Mouse (Mus musculus) CD8-positive naive resting alpha-beta T cell, adult 2 months (primary cell): ENCODE measurements around the gene Tuba3b.

Experiments
- DNase-seq, 2 experiments: peaks; one replicate each; pipeline ENCODE4 v3.0.0; 2022; ENCODE audit warnings: low read depth in 2 of 2, low spot score in 2 of 2

Tuba3b gene

DNA sequence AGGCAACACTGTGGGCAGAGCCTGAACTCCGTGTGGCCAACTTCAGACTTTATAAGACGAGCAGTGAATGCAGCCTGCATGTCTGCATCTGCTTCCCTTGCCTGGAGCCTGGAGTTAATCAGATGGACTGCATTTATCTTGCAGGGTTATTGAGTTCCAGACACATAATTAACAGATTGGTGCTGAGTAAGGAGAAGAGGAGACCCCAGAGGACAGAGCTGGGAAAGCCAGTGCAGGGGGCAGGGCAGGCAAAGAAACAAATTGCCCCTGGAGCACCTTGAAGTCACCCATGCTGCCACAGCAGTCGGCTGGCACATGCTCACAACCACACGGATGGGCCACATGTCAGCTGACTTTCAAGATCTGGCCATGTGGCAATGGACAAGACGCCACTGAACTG lies 48.7 kb downstream of the Tuba3b start:
- no peak for DNase-seq

DNA sequence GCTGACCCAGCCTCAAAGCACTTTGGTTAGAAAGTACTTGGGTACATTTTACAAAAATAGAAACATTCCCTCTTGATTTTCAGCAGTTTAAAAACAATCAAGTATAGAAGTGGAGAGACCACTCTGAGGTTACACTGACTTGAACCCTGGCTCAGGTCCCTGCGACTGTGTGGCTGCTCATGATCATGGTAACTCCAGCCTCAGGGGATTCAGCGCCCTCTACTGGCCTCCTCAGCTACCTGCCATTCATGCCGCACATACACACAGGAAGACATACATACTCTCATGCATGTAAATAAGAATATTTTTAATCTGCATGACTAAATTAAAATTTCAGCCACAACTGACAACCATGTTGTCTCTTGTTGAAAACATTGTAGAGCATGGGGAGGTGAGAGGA lies 50.2 kb downstream of the Tuba3b start:
- no peak for DNase-seq

DNA sequence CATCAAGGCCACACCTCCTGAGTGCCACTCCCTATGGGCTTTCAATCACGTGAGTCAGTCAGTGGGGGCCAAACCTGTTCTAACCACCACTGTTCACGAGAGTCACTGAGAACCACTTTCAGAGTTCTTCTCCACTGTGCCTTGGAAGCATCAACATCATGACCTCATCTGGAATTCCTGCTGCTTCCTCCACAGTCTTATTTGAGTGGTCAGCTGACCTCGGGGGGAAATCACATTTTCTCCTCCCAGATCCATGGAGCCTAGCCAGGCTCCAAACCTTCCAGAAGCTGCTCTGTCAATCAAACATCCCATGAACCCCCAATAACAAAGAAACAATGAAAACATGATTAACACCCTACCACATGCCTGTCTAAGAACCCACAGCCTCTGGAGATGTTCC lies 52.1 kb downstream of the Tuba3b start:
- no peak for DNase-seq

DNA sequence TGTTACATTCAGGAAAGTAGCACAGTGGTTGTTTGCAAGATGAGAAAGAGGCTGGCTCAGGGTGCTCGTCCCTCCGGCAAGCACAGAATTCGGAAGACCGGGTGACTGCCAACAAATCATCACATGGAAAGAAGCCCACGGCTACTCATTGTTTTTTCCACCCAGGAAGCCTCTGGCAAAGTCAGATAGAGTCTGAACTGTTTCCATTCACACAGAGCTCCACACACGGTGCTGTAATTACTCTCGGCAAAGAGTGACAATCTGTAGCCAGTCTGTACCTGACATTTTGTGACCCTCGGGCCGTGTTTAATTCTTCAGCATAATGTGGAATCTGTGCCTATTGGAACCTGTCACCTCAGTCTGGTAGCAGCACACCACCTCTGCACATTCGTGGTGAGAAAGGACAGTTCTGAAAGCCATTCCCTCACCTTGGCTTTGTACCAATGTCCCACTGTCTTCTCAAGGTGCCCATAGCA lies 54.1 kb downstream of the Tuba3b start:
- DNase-seq, result no peak
